Mouse (Mus musculus): ENCODE measurements around the gene Prr18.

Prr18 gene

DNA sequence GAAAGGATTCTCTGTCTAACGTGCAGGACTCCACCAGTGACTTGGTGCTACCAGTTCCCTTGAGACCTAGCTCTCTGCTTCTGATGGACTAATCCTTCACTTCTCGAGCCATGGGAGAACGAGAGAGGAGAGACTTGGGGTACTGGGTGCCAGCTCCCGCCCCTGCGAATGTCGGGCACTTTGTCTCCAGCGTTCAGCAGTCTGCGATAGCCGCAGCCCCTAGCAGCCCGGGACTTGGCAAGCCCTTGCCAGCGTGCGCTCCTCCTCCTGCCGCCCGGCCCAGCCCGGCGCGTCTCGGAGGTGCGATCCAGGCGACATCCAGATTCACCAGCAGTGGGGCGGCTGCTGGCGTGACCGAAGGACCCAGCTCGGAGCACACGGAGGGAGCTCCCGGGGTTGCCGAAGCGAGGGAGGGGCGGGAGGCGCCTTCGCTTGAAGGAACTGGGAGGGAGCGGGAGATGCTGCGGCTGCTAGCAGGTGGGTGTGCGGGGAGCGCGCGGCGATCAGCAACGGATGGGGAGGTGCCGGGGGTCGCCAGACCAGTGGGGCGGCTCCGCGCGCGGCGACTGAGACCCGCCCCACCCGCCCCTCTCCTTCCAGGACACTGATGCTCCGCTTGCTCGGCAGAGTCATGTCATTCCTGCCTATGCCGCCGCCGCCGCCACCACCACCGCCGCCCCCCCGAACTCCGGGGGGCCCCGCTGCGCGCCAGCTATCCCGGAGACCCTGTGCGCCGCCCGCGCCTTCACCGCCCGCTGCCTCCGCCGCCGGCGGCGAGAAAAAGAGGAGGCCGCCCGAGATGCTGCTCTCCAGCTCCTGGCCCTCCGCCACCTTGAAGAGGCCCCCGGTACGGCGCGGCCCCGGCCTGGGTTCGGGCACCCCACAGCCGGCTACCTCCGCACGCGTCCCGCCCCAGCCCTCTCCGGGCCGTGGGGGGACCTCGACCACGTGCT is 3.4 kb downstream of the Prr18 start:
- no peak for DNase-seq (ENCODE audit: low spot score in 2 of 2)

GRCm38 (mm10) chr17:8341360-8341963 is 4.2 kb downstream of the Prr18 start:
- no peak for DNase-seq (ENCODE audit: low spot score in 2 of 2)

DNA sequence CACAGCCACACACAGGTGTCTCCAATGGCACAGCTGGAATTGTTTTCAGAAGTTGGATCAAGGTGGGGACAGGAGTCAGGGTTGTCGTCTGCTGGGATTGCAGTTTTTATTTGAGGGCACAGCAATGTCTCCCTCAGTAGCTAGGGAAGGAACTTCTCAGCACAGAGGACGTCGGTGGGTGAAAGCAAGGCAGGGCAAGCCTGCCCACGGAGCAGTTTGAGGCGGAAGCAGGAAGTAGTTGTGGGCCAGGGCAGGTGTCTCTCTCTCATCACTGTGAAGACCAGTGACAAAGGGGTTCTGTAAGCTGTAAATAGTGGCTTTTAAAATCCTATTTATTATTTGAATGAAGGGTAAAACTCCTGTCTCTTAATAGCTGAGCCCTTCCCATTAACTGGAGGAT is 5.4 kb downstream of the Prr18 start:
- no peak for DNase-seq (ENCODE audit: low spot score in 2 of 2)

DNA sequence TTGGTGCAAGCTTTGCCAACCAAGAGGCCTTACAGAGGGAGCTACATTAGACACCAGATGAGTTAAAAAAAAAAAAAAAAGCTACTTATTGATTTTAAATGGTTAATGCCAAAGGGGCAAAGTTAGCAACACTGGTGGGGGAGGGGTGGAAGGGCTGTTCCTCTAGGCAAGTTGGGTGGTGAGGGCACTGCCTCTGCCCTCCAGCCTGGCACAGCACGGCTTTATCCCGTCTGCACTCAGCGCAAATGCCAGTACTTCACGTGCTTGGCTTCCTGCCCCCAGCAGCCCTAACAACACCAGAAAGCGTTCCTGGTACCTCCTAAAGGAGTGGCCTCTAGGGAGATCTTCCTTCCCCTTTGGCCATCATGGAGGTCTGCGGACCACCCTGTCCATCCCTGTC is 6.2 kb downstream of the Prr18 start:
- no peak for DNase-seq (ENCODE audit: low spot score in 2 of 2)

GRCm38 (mm10) chr17:8347765-8348285 is 10.6 kb downstream of the Prr18 start:
- no peak for DNase-seq (ENCODE audit: low spot score in 2 of 2)

- no peak for DNase-seq (ENCODE audit: low spot score in 2 of 2)
Observed at GRCm38 (mm10) chr17:8348941-8349340, 11.7 kb downstream of the Prr18 start.

GRCm38 (mm10) chr17:8351088-8351487 is 13.8 kb downstream of the Prr18 start:
- DNase-seq (ENCODE audit: low spot score in 2 of 2) = no peak

GRCm38 (mm10) chr17:8355692-8356091 is 18.4 kb downstream of the Prr18 start, which contains the start of gene T2:
Gene T2 (plus strand): TSS chr17:8355992.
- no peak for DNase-seq (ENCODE audit: low spot score in 2 of 2)

- DNase-seq (ENCODE audit: low spot score in 2 of 2) = no peak
Observed at GRCm38 (mm10) chr17:8357498-8357897, 20.2 kb downstream of the Prr18 start.

- no peak for DNase-seq (ENCODE audit: low spot score in 2 of 2)
Observed at GRCm38 (mm10) chr17:8360876-8361275, 23.6 kb downstream of the Prr18 start.

DNA sequence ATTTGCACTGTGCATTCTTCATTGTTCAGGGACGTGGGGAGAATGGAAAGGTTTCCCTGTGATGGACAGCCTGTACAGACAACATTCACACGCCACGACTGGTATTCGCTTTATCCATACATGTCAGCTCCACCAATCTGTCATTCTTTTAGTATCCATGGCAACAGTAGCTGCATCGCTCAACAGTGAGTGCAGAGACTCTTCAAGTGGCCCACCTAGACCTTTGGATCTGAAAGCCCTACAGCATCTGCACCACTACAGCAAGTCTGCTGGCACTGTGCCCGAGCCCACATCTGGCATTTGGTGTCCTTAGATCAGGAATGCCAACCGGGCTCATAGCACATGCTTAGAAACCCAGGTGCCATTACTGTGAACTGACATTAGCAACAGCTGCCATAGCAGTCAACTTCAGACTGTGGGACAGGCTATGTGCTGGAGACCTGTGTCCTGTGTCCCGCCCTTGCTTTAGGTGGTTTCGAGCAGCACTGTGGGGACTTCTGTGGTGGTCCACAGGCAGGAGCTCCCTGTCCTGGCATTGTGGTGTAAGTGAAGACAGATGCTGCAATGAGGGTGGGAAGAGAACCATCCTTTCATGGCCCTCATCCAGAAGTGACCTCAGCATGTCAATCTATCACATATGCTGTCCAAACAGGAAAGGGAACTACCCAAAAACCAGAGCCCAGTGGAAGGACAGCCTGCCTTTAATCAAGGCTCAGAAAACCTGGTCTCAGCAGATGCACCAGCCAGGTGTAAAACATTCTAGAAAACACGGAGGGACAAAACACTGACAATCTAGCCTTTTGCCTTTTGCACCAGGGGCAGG is 24.2 kb downstream of the Prr18 start:
- no peak for DNase-seq (ENCODE audit: low spot score in 2 of 2)

DNA sequence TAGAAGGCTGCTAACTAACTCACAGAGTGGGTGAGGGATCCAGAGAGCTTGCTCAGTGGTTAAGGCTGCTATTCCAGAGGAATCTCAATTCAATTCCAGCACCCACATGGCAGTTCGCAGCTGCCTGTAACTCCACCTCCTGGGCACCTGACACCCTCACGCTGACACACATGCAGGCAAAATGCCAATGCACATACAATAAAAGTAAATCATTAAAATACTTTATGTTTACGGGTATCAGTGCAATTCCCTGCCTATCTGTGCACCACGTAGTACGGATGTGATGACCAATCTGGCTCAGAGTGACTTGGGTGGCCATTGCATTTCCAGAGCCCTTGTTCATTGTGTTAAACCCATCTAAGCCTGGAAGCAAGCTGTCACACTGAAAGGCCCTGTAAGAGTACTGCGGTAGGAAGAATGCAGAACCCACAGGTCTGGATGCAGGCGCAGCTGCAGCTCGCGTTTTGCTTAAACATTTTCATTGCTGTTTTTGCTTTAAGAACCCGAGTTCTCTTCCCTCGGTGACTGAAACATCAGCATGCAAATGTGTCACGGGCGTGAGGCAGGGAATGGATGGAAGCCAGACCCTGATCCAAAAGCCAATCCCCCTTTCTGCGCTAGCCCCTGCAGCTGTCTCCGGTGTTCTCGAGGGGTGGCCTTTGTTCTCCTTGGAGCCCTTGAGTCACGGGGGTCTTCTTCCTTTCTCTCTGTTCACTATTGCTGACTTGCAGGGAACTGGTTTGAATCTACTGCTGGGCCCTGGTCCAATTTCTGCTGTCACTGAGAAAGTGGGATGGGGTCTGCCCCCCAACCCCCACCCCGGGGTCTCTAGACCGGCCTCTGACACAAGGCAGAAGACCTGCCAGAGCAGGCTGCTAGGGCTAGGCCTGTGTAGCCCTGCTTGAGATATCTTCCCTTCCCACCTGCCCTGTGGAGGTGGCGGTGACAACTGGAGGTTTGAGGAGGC is 30.5 kb downstream of the Prr18 start:
- DNase-seq (ENCODE audit: low spot score in 2 of 2) = no peak

DNA sequence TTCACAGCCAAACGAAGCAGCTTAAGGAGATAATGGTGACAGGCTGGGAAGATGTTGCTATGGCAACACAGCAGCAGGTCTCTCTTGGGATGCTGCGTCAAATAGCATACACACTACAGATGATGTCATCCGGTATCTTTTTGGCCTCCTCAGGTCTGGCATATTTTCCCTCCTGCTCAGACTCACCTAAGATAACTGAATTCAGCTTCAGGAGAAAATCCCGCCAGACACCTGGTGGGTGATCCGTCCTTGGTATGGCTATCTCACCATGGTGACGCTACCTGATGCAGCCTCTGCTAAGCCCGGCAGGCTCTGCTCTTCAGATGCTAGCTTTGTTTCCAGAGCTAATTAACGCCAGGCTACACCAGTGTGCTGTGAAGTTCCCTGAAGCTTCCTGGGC is 31.3 kb downstream of the Prr18 start:
- no peak for DNase-seq (ENCODE audit: low spot score in 2 of 2)

DNA sequence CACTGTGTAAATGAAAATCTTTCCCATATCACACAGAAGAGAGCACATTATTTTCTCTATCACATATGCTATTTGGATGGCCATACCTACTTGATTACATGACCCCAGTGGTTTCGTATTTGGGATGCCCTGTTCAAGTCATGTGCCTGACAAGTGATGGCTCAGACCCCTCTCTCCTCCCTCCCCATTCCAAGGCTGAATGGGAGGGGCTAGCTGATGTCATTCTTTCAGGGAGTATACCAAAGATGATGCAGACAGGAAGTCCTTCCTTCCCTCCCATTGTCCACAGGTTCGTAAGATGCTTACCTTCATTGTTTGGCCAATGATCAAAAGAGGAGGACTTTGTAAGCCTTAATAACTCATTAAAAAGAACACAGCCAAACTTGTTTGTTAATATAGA is 31.9 kb downstream of the Prr18 start:
- no peak for DNase-seq (ENCODE audit: low spot score in 2 of 2)

GRCm38 (mm10) chr17:8370634-8371229 is 33.5 kb downstream of the Prr18 start:
- DNase-seq (ENCODE audit: low spot score in 2 of 2) = no peak

- peak; percentile 36 to 42 for DNase-seq (ENCODE audit: low spot score in 2 of 2)
Observed at GRCm38 (mm10) chr17:8371834-8372233, 34.6 kb downstream of the Prr18 start.

DNA sequence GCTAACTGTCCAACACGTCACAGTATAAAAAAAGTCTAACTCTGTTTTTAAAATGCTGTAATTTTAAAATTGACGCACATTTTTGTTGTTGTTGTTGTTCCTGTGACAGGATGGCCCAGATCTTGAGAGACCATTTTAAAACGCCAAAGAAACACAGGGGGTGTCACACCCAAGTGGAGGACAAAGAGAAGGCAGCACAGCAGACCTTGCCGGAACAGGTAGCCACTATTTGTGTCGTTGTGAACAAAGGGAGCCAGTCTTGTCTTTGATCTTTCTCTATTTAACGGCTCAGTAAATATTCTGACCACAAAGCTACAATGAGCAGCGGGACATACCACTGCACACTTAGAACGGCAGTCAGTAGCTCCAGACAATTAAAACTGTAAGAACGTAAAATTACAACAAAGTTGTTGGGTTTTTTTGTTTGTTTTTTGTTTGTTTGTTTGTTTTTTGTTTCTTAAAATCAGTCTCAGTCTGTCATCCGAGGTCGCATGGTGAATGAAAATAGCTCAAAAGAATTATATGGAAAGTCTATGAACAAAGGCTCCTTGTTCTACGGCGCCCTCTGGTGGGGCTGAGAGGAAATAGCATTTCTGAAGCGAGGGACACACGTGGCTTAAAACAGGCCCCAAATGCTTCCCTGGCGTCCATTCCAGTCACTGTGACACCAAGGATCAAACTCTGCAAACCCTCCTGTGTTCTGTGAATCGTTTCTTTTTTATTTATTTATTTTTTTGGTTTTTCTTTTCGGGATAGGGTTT is 35.2 kb downstream of the Prr18 start:
- DNase-seq (ENCODE audit: low spot score in 2 of 2) = peak; percentile 65 to 73

DNA sequence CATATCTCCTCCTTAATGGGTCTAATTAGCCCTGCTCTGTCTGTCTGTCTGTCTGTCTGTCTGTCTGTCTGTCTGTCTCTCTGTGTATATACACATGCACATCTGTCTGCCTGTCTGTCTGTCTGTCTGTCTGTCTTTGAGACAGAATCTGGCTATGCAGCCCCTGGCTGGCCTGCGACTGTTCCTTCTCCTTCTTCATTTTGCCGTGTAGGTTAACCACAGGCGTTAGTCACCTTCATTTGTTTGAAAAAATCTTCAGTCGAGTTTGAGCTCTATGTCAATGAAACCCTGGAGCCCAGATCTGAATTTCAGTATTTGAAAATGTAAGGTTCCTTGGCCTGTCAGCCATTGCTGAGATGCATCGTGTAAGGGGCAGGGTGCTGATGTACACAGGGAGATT is 40.0 kb downstream of the Prr18 start:
- DNase-seq (ENCODE audit: low spot score in 2 of 2) = no peak

DNA sequence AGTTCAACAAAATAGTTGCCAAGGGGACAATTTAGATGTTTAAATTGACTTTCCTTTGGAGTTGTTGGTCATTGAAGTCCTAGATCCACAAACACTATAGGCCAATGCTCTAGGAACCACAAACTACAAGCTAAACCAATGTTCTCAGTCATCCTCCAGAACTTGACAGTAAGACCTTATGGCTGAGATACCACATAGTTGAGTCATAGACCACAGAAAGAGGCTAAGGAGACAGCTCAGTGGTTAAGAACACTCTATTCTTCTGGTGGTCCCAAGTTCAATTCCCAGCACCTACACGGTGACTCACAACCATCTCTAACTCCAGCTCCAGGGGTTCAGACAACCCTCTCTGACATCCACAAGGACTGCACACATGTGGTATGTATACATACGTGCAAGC is 48.2 kb downstream of the Prr18 start:
- DNase-seq (ENCODE audit: low spot score in 2 of 2) = no peak

- peak; percentile 26 to 29 for DNase-seq (ENCODE audit: low spot score in 2 of 2)
Observed at GRCm38 (mm10) chr17:8388463-8388862, 51.2 kb downstream of the Prr18 start.
